Mouse (Mus musculus): ENCODE results near the gene Mylip. TPM values are rescaled to one million over a fixed set of nuclear protein-coding genes. Genes with fewer than 3 reads are reported as not detected.

Gene Mylip
- polyA plus RNA-seq, 1 experiment from 2014 or later: 9.7 TPM

DNA sequence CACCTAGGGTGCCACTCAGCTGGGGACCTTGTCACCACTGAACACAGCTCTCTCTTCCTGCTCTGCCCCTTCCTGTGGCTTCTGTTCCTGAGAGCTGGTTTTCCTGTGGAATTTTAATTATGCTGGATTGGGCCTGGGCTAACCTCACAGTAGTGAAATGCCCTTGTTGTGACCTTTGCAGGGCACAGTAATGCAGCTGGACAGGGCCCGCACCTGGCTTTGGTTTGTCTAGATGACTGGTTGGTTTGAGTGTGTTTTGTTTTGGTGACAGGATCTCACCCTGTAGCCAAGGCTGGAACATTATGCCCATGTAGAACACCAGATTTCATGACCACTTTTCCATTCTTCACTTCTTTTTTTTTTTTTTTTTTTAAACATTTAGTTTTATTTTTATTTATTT is 57.1 kb downstream of the Mylip start:
- H3K9me3 ChIP-seq (ENCODE audit: control insufficient read depth, low read depth, low read length): no peaks in the 10 kb centered on the region; the same call in 1 of the 2 replicates
- whole genome bisulfite sequencing: 80% methylated on average over 1 of the region's 1 CpGs
- H3K4me1 ChIP-seq (ENCODE audit: control insufficient read depth, insufficient read depth, low read length): peaks cover 5% of the 10 kb centered on the region; the same call in 1 of the 2 replicates
- no peak for ATAC-seq (ENCODE audit: insufficient number of reproducible peaks, insufficient read depth, low FRiP score, low read depth)
- H3K27me3 ChIP-seq (ENCODE audit: control insufficient read depth, insufficient read depth, low read length): no peaks in the 10 kb centered on the region
- no peak overlapping the region for H3K4me3 ChIP-seq (ENCODE audit: low read depth, low read length)
- H3K9ac ChIP-seq (replicated peaks; ENCODE audit: low read depth, low read length): no peak overlapping the region
- H3K27ac ChIP-seq (ENCODE audit: low read length): no peak overlapping the region
- H3K4me2 ChIP-seq (replicated peaks; ENCODE audit: low read depth, low read length): no peak overlapping the region
- H3K36me3 ChIP-seq (ENCODE audit: control insufficient read depth, insufficient read depth, low read length): no peaks in the 10 kb centered on the region

DNA sequence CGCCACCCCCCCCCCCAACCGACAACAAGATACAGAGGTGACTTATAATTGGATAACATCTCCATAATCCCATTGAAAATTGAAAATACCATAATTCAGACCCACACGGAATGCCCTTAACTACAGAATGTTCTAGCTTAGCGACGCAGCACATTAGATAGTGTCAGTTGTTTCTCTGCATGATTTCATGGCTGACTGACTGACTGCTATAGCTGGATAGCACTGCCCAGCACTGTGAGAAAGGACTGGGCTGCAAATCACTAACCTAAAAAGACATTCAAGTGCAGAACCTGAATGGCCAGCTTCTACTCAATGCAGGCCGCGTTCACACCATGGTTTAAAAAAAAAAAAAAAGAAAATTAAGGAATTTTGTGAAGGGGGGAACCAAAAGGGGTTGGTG is 62.9 kb downstream of the Mylip start:
- no peaks in the 10 kb centered on the region for H3K27me3 ChIP-seq (ENCODE audit: control insufficient read depth, insufficient read depth, low read length)
- H3K9ac ChIP-seq (replicated peaks; ENCODE audit: low read depth, low read length): no peak overlapping the region
- 97% methylated on average over 7 of the region's 7 CpGs for WGBS
- peaks cover 20% of the 10 kb centered on the region for H3K4me1 ChIP-seq (ENCODE audit: control insufficient read depth, insufficient read depth, low read length)
- no peaks in the 10 kb centered on the region; the same call in 1 of the 2 replicates for H3K9me3 ChIP-seq (ENCODE audit: control insufficient read depth, low read depth, low read length)
- no peak overlapping the region for H3K27ac ChIP-seq (ENCODE audit: low read length)
- ATAC-seq (ENCODE audit: insufficient number of reproducible peaks, insufficient read depth, low FRiP score, low read depth): no peak
- no peaks in the 10 kb centered on the region for H3K36me3 ChIP-seq (ENCODE audit: control insufficient read depth, insufficient read depth, low read length)
- H3K4me2 ChIP-seq (replicated peaks; ENCODE audit: low read depth, low read length): no peak overlapping the region
- H3K4me3 ChIP-seq (ENCODE audit: low read depth, low read length): no peak overlapping the region

DNA sequence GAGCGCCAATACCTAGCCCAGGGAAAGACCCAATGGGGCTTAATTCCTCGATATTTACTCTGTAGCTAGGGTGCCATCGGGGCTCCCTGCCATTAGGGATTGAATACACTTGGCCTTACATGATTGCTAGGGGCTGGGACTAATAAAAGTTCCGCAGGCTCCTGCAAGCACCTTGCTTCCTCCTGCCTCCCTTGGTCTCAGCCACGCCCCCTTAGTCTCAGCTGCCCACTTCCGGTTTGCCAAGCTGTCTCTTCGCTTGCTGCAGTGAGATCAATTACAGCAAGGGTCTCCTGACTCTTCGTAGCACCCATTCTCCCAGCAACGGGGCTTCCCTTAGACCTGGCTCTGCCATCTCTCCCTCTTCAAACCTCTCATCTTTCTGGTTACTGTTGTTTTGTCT is 63.5 kb downstream of the Mylip start:
- peaks cover 20% of the 10 kb centered on the region for H3K4me1 ChIP-seq (ENCODE audit: control insufficient read depth, insufficient read depth, low read length)
- no peaks in the 10 kb centered on the region for H3K36me3 ChIP-seq (ENCODE audit: control insufficient read depth, insufficient read depth, low read length)
- no peaks in the 10 kb centered on the region for H3K27me3 ChIP-seq (ENCODE audit: control insufficient read depth, insufficient read depth, low read length)
- 64% methylated on average over 9 of the region's 9 CpGs for WGBS
- H3K9ac ChIP-seq (replicated peaks; ENCODE audit: low read depth, low read length): no peak overlapping the region
- H3K27ac ChIP-seq (ENCODE audit: low read length): no peak overlapping the region
- no peak for ATAC-seq (ENCODE audit: insufficient number of reproducible peaks, insufficient read depth, low FRiP score, low read depth)
- no peak overlapping the region for H3K4me3 ChIP-seq (ENCODE audit: low read depth, low read length)
- H3K4me2 ChIP-seq (replicated peaks; ENCODE audit: low read depth, low read length): no peak overlapping the region
- H3K9me3 ChIP-seq (ENCODE audit: control insufficient read depth, low read depth, low read length): no peaks in the 10 kb centered on the region; the same call in 1 of the 2 replicates

DNA sequence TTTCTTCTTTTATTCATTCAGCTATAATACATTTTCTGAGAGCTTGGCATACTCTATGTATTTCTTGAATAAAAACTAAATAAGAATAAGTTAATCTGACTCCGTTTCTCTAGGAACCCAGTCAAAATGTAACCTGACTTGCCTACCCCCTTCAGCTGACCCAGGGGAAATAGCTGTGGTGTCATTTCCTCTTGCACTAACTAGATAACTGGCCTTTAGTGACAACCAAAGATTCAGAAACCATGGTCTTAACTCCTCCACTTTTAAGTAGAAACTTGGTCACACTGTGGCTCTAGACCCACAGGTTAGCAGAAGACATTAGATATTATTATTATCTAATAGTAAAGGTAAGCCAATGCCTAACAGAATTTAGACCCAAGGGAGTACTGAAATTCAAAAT is 64.5 kb downstream of the Mylip start:
- ATAC-seq (ENCODE audit: insufficient number of reproducible peaks, insufficient read depth, low FRiP score, low read depth): no peak
- Histone ChIP-seq H3K27me3 (ENCODE audit: control insufficient read depth, insufficient read depth, low read length) (no peaks in the 10 kb centered on the region), H3K36me3 (ENCODE audit: control insufficient read depth, insufficient read depth, low read length) (no peaks in the 10 kb centered on the region), H3K4me1 (ENCODE audit: control insufficient read depth, insufficient read depth, low read length) (peaks cover 20% of the 10 kb centered on the region), H3K4me2 (replicated peaks; ENCODE audit: low read depth, low read length) (no peak overlapping the region), H3K27ac (ENCODE audit: low read length) (peak overlapping the region; percentile 86; the same call in 1 of the 2 replicates), H3K4me3 (ENCODE audit: low read depth, low read length) (no peak overlapping the region), H3K9ac (replicated peaks; ENCODE audit: low read depth, low read length) (no peak overlapping the region), H3K9me3 (ENCODE audit: control insufficient read depth, low read depth, low read length) (no peaks in the 10 kb centered on the region; the same call in 1 of the 2 replicates)
- WGBS: 64% methylated on average over 1 of the region's 1 CpGs

DNA sequence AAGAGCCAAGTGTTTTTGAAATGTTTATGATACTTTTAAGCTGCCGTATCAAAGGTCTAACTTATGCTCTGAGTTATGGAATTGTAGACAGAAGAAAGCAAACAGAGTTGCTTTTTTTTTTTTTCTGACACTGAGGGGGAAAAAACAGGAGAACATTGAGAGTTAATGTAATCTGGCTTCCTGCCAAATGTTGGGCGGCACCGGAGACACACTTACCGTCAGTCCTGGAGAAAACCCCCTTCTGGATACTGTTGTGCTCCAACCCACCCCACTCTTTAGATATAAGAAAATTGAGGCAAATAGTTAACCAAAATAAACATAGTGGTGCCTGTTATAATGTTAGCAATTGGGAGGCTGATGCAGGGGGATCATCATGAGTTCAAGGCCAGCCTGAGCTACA is 65.1 kb downstream of the Mylip start:
- H3K27me3 ChIP-seq (ENCODE audit: control insufficient read depth, insufficient read depth, low read length): no peaks in the 10 kb centered on the region
- H3K9me3 ChIP-seq (ENCODE audit: control insufficient read depth, low read depth, low read length): no peaks in the 10 kb centered on the region; the same call in 1 of the 2 replicates
- H3K9ac ChIP-seq (replicated peaks; ENCODE audit: low read depth, low read length): no peak overlapping the region
- WGBS: 3% methylated on average over 4 of the region's 4 CpGs
- H3K4me1 ChIP-seq (ENCODE audit: control insufficient read depth, insufficient read depth, low read length): peaks cover 20% of the 10 kb centered on the region
- H3K27ac ChIP-seq (ENCODE audit: low read length): peak overlapping the region; percentile 86
- H3K4me2 ChIP-seq (replicated peaks; ENCODE audit: low read depth, low read length): no peak overlapping the region; the same call in 1 of the 2 replicates
- ATAC-seq (ENCODE audit: insufficient number of reproducible peaks, insufficient read depth, low FRiP score, low read depth): peak; percentile 51; the same call in 1 of the 2 replicates
- H3K4me3 ChIP-seq (ENCODE audit: low read depth, low read length): no peak overlapping the region
- H3K36me3 ChIP-seq (ENCODE audit: control insufficient read depth, insufficient read depth, low read length): no peaks in the 10 kb centered on the region

DNA sequence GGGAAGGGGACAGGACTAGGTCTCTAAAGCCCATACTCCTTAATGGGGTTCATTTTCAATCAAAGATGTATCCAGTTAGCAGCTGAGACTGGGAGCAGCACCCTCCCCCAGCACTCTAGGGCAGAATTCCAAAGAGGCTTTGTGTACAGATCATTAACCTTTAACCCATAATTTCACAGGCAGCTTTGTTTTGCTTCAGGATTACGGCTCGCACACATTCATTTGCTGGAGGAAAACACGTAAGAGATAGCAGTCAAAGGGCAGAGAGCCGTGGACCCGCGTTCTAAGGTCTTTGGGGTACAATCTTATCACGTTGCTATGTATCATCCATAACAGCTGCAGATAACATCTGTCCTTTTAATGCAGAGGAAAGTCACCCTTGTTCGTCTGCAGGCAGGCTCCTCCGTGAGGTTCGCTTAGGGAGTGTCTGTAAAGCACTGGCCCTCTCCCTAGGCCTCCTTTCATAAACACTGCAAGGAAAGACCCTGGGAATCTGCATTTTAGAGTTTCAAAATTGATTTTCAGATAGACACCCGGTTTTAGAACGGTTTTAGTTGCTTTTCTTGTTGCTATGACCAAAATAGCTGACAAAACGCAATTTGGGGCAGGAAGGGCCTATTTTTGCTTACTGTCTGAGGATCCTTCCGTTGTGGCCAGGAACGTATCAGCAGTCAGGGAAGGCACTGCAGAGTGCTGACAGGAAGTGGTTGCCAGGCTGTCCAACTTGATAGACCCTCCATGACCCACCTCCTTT is 65.7 kb downstream of the Mylip start:
- no peak overlapping the region; the same call in 1 of the 2 replicates for H3K9ac ChIP-seq (replicated peaks; ENCODE audit: low read depth, low read length)
- peak; percentile 74; the same call in 1 of the 2 replicates for ATAC-seq (ENCODE audit: insufficient number of reproducible peaks, insufficient read depth, low FRiP score, low read depth)
- WGBS: 5% methylated on average over 15 of the region's 15 CpGs
- peak overlapping the region; percentile 21 for H3K4me2 ChIP-seq (replicated peaks; ENCODE audit: low read depth, low read length)
- no peaks in the 10 kb centered on the region for H3K36me3 ChIP-seq (ENCODE audit: control insufficient read depth, insufficient read depth, low read length)
- H3K4me3 ChIP-seq (ENCODE audit: low read depth, low read length): no peak overlapping the region
- H3K9me3 ChIP-seq (ENCODE audit: control insufficient read depth, low read depth, low read length): no peaks in the 10 kb centered on the region; the same call in 1 of the 2 replicates
- H3K27ac ChIP-seq (ENCODE audit: low read length): peak overlapping the region; percentile 86
- H3K27me3 ChIP-seq (ENCODE audit: control insufficient read depth, insufficient read depth, low read length): no peaks in the 10 kb centered on the region
- H3K4me1 ChIP-seq (ENCODE audit: control insufficient read depth, insufficient read depth, low read length): peaks cover 20% of the 10 kb centered on the region

DNA sequence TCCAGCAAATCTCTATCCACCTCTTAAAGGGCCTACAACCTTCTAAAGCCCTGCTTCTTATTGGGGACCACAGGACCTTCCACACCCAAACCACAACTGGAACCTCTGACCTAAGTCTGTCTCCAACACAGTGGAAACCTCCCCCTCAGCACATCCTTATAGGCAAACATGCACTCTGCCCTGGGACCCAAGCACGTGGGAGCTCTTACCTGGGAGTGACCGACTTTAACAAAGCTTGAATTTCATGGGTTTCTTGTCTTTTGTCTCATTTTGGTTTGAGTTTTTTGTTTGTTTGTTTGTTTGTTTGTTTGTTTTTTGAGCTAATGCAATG is 66.3 kb downstream of the Mylip start:
- Histone ChIP-seq H3K9ac (replicated peaks; ENCODE audit: low read depth, low read length) (no peak overlapping the region), H3K27me3 (ENCODE audit: control insufficient read depth, insufficient read depth, low read length) (no peaks in the 10 kb centered on the region), H3K4me1 (ENCODE audit: control insufficient read depth, insufficient read depth, low read length) (peaks cover 20% of the 10 kb centered on the region), H3K9me3 (ENCODE audit: control insufficient read depth, low read depth, low read length) (no peaks in the 10 kb centered on the region; the same call in 1 of the 2 replicates), H3K4me3 (ENCODE audit: low read depth, low read length) (no peak overlapping the region), H3K36me3 (ENCODE audit: control insufficient read depth, insufficient read depth, low read length) (no peaks in the 10 kb centered on the region), H3K4me2 (replicated peaks; ENCODE audit: low read depth, low read length) (peak overlapping the region; percentile 21), H3K27ac (ENCODE audit: low read length) (peak overlapping the region; percentile 86)
- 54% methylated on average over 2 of the region's 2 CpGs for WGBS
- ATAC-seq (ENCODE audit: insufficient number of reproducible peaks, insufficient read depth, low FRiP score, low read depth): peak; percentile 50; the same call in 1 of the 2 replicates

DNA sequence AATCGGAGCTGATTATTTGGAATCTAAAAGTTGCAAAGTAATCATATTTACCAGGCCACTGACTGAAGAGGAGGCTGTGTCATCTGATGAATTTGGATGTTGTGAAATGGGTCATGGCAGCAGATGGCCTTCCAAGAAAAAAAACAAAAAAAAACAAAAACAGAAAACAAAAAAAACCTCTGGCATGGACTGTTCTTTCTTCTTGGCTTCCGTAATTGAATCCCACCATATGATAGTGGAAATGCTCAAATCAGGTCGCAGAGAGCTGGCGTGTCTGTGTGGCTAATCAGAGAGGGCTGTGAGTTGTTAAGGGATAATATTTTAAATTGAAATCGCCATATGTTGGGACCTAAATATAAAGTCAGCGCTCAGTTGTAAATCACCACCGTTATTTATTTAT is 67.9 kb downstream of the Mylip start:
- ATAC-seq (ENCODE audit: insufficient number of reproducible peaks, insufficient read depth, low FRiP score, low read depth): no peak
- Histone ChIP-seq H3K9me3 (ENCODE audit: control insufficient read depth, low read depth, low read length) (no peaks in the 10 kb centered on the region), H3K4me3 (ENCODE audit: low read depth, low read length) (no peak overlapping the region), H3K36me3 (ENCODE audit: control insufficient read depth, insufficient read depth, low read length) (no peaks in the 10 kb centered on the region), H3K27ac (ENCODE audit: low read length) (no peak overlapping the region), H3K4me1 (ENCODE audit: control insufficient read depth, insufficient read depth, low read length) (peaks cover 20% of the 10 kb centered on the region), H3K9ac (replicated peaks; ENCODE audit: low read depth, low read length) (no peak overlapping the region), H3K4me2 (replicated peaks; ENCODE audit: low read depth, low read length) (no peak overlapping the region), H3K27me3 (ENCODE audit: control insufficient read depth, insufficient read depth, low read length) (no peaks in the 10 kb centered on the region)
- WGBS: 50% methylated on average over 7 of the region's 7 CpGs
